Mouse (Mus musculus) lung, postnatal 10 days (tissue): ENCODE data around the gene Golt1a.
"Not testable (repeated sequence)": the region's sequence is repeated elsewhere in the genome, so short reads cannot be mapped to it uniquely, and the experiment has no call there.

Experiments
- DNase-seq: peaks from one replicate; pipeline ENCODE4 v3.0.0; 2021

The Golt1a gene

GRCm38 (mm10) chr1:133307318-133307717, 2.3 kb upstream of the Golt1a start:
- peak; percentile 69 for DNase-seq

GRCm38 (mm10) chr1:133311240-133311639, 1.6 kb downstream of the Golt1a start:
- no peak for DNase-seq

- peak; percentile 47 for DNase-seq
These were observed 2.3 kb downstream of the Golt1a start for GRCm38 (mm10) chr1:133311946-133312345.

- DNase-seq = peak; percentile 79
These were observed 4.8 kb downstream of the Golt1a start for GRCm38 (mm10) chr1:133314364-133314763.

GRCm38 (mm10) chr1:133315775-133316174, 6.2 kb downstream of the Golt1a start:
- DNase-seq = no peak

GRCm38 (mm10) chr1:133316577-133316976, 7.0 kb downstream of the Golt1a start:
- no peak for DNase-seq

- no peak for DNase-seq
These were observed 7.5 kb downstream of the Golt1a start for GRCm38 (mm10) chr1:133317149-133317548.

GRCm38 (mm10) chr1:133321267-133321925, 11.8 kb downstream of the Golt1a start, which contains the start of gene Kiss1:
TSS of gene Kiss1 (plus strand) at chr1:133321875.
- DNase-seq = peak; percentile 69

GRCm38 (mm10) chr1:133323333-133323732, 13.7 kb downstream of the Golt1a start:
- DNase-seq = peak; percentile 57

- DNase-seq = no peak
These were observed 16.4 kb downstream of the Golt1a start for GRCm38 (mm10) chr1:133325951-133326350.

GRCm38 (mm10) chr1:133327094-133327493, 17.5 kb downstream of the Golt1a start:
- no peak for DNase-seq

GRCm38 (mm10) chr1:133328299-133328795, 18.7 kb downstream of the Golt1a start:
- DNase-seq = no peak

GRCm38 (mm10) chr1:133328896-133329637, 19.5 kb downstream of the Golt1a start:
- DNase-seq = peak; percentile 85

GRCm38 (mm10) chr1:133329638-133329964, 20.0 kb downstream of the Golt1a start:
- DNase-seq = no peak

GRCm38 (mm10) chr1:133331142-133331541, 21.5 kb downstream of the Golt1a start:
- no peak for DNase-seq

GRCm38 (mm10) chr1:133332656-133333430, 23.2 kb downstream of the Golt1a start:
- DNase-seq = no peak

GRCm38 (mm10) chr1:133333937-133334336, 24.3 kb downstream of the Golt1a start:
- DNase-seq = no peak

- not testable (repeated sequence) for DNase-seq
These were observed 30.8 kb downstream of the Golt1a start for GRCm38 (mm10) chr1:133340403-133340802.

- no peak for DNase-seq
These were observed 34.8 kb downstream of the Golt1a start for GRCm38 (mm10) chr1:133344357-133344756.

- no peak for DNase-seq
These were observed 36.9 kb downstream of the Golt1a start for GRCm38 (mm10) chr1:133346531-133346930.

- no peak for DNase-seq
These were observed 37.6 kb downstream of the Golt1a start for GRCm38 (mm10) chr1:133347226-133347625.

- DNase-seq = no peak
These were observed 38.3 kb downstream of the Golt1a start for GRCm38 (mm10) chr1:133347693-133348520.

- no peak for DNase-seq
These were observed 40.6 kb downstream of the Golt1a start, which contains the start of gene Ren1 for GRCm38 (mm10) chr1:133350210-133350609. TSS of gene Ren1 (plus strand) at chr1:133350510.
